Mouse (Mus musculus): ENCODE data around the gene Mast3. TPM values are rescaled to one million over a fixed set of nuclear protein-coding genes. Genes with fewer than 3 reads are reported as not detected.
A peak's percentile ranks its signal among the peaks of the same experiment; 100 is the strongest.

Mast3 gene
- 1 to 10 TPM; 7.2 to 8.9 TPM for total RNA-seq (2021)
- long read RNA-seq, experiment 1, full-length matches to known transcripts: 1 of 10 reads
- long read RNA-seq, experiment 1, partial matches to known transcripts: 1 of 10 reads
- long read RNA-seq, experiment 1, other reads (novel, unspliced or antisense): 8 of 10 reads
- long read RNA-seq, experiment 2, full-length matches to known transcripts: 1 of 4 reads
- long read RNA-seq, experiment 2, partial matches to known transcripts: 1 of 4 reads
- long read RNA-seq, experiment 2, other reads (novel, unspliced or antisense): 2 of 4 reads

DNA sequence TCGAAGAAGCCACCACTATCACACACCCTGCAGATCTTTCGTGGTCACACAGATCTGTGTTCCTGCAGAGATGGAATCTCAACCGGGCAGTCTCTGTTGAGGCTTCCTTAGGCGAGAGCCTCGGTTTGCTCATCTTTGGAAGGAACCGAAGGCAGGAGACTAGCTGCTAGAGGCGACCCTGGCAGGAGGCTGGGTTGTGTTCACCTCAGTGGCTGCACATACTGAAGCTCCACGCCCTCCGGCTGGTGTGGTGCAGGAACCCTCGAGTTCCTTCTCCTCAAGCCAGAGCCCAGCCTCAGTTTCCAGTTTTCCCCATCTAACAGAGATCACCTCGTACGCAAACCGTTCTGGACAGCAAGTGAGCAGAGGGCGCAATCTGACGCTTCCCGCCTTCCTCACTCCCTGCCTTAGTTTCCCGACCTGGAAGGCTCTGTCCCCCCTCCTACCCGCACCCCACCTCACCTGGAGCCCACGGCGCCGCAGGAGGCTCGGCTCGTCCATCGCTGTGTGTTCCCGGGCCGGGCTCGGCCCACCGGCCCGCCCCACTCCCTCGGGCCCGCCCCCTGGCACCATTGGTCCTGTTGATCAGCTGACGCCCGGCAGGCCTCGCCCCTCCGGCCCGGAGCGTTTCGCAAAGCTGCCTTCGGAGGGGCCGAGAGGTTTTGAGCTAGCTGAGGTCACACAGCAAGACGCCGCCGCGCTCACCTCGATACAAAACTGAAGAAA is at the start of gene Mast3:
Gene Mast3 (minus strand): TSS at position 574 of the 726 bp plus-strand sequence.
- DNase-seq: peak; percentile 89

- DNase-seq: no peak
Observed at GRCm38 (mm10) chr8:70853863-70854262, 49.0 kb upstream of the Mast3 start.

DNA sequence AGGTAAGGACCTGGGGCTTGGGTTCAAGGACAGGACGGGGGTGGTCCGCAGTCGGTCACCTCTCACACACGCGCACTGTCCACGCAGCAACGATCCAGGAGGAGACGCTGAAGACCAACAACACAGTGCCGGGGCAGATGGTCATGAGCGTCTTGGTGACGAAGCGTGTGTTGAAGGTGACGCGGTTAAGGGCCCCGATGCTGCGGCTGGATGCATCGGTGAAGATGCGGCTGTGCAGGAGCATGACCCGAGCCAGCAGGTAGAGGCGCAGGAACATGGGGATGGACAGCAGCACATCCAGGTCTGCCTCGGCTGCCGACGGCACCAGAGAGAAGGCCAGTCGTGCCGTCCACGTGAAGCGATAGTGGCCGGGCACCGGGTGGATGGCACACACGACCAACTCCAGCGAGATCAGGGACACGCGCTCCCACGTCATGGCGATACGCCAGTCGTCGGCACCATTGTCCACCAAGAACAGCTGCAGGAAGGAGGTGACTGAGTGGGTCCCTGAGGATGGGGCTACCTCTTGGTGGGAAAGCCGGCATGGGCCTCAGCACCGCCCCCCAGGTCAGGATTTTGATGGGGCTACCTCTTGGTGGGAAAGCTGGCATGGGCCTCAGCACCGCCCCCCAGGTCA is 47.9 kb upstream of the Mast3 start:
- no peak for DNase-seq

- no peak for DNase-seq
Observed at GRCm38 (mm10) chr8:70851837-70852236, 47.0 kb upstream of the Mast3 start.

GRCm38 (mm10) chr8:70850947-70851346 is 46.1 kb upstream of the Mast3 start:
- no peak for DNase-seq

DNA sequence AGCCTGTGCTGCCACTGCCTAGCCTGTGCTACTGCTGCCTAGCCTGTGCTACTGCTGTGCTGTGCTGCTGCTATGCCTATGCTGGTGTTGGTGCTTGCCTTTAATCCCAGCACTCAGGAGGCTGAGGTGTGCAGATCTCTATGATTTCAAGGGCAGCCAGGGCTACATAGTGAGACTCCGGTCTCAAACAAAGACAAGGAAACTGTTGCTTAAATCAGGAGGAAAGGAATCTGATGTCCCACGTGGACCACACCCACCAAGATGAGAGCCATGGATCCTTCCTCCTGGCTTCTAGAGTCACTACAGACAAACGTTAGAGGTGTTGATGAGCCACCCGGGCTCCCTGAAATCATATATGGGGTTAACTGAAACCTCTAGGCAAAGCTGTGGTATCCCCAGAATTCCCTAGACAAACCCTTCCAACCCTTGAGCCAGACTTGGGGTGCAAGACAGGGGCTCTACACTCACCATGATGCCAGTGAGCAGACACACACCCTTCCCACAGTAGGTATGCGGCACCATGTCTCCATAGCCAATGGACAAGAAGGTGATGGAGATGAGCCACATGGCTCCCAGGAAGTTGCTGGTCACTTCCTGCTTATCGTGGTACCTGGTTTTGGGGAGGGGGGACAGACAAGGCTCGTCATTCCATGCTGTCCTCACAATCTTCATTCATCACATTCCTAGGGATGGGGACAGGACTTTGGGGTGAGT is 45.4 kb upstream of the Mast3 start:
- DNase-seq: no peak

GRCm38 (mm10) chr8:70849333-70849990 is 44.6 kb upstream of the Mast3 start:
- no peak for DNase-seq

DNA sequence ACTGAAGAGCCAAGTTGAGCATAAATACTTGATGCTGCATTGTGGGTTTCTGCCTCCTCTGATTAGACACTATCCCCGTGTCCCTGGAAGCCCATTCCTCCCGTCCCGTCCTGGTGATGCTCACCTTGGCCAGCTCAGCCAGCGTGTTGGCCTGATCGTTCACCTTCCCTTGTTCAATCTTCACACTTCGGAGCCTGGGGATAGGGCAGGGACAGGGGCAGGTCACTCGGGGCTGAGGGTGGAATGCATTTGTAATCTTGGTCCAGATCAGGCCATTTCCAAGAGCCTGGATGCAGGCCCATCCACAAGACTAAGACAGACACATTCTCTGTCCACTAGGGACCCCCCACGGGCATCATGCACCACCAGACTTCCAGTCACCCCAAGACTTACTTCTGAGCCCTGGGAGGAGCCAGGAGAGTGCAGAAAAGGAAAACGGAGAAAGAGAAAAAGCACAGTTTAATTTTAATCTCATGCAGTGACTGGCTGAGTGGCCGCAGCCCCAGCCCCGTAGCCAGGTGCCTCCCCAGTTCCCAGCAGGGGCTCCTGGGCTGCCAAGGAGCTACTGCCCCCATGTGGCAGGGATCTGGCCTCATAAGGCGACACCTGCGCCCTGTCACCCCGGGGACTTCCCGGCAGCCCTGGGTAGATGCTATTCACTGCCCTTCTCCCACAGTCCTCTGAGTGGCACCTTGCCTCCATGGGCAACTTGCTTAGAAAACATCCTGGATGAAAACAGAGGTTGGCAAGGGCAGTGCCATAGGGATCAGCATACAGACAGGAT is 41.7 kb upstream of the Mast3 start:
- DNase-seq: no peak

GRCm38 (mm10) chr8:70845108-70845507 is 40.3 kb upstream of the Mast3 start:
- DNase-seq: no peak

DNA sequence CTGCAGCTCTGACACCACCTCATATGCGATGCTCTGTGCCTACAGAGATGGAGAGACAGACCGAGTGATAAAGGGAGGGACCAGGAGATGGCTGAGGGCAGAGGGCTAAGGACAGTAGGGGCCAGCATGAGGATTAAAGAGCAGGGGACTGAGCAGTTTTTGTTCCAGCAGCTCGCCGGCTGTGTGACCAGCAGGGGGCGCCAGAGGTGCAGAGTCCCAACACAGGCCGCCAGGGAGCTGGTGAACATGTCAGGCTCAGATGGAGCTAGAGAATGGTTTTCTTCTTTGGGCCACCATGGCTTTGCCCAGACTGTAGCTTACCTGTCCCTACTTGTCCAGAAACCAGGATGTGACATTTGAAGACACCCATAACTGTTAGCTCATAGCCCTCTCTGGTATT is 39.7 kb upstream of the Mast3 start:
- DNase-seq: peak; percentile 97

- no peak for DNase-seq
Observed at GRCm38 (mm10) chr8:70843941-70844340, 39.1 kb upstream of the Mast3 start.

- DNase-seq: no peak
Observed at GRCm38 (mm10) chr8:70843214-70843773, 38.4 kb upstream of the Mast3 start.

- DNase-seq: no peak
Observed at GRCm38 (mm10) chr8:70842484-70842883, 37.6 kb upstream of the Mast3 start.

DNA sequence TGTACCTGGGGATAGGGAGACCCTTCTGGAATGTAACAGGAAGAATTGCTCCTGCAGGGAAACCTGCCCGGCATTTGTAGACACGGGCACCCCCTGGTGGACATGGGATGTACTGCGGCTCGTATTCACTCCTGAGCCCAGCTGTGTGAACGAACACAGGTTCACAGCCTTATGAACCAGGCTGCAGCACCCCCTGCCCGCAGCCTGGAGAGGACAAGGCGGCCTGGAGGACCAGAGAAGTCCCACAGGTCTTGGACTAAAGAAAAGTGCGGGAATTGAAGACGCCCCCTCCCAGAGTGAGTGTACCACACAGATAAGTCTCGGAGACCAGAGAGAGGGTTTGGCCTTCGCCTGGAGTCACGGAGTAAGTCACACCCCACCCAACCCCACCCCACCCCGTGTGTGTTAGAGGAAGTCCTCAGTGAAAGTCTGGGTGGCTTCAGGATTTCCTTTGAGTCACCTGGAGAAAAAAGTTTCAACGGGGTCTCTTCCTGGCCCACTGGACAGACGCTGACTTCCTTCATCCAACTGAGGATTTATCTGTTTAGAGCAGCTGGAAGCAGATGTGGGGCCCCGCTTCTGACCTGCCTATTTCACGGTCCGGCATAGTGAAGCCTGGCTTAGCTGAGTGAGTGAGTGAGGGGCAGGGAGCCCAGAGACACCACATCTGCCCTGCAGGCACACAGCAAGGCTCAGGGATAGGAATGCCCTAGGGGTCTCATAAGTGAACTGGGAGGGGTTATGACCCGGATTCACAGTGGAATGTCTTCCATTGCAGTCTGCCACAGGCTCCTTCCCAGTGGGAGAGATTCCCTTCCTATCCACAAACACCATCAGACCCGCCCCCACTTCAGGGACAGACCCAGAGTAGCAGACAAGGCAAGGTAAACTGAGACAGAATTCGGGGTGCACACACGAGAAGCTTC is 36.6 kb upstream of the Mast3 start:
- peak; percentile 93 for DNase-seq

- DNase-seq: no peak
Observed at GRCm38 (mm10) chr8:70840590-70840989, 35.7 kb upstream of the Mast3 start.

DNA sequence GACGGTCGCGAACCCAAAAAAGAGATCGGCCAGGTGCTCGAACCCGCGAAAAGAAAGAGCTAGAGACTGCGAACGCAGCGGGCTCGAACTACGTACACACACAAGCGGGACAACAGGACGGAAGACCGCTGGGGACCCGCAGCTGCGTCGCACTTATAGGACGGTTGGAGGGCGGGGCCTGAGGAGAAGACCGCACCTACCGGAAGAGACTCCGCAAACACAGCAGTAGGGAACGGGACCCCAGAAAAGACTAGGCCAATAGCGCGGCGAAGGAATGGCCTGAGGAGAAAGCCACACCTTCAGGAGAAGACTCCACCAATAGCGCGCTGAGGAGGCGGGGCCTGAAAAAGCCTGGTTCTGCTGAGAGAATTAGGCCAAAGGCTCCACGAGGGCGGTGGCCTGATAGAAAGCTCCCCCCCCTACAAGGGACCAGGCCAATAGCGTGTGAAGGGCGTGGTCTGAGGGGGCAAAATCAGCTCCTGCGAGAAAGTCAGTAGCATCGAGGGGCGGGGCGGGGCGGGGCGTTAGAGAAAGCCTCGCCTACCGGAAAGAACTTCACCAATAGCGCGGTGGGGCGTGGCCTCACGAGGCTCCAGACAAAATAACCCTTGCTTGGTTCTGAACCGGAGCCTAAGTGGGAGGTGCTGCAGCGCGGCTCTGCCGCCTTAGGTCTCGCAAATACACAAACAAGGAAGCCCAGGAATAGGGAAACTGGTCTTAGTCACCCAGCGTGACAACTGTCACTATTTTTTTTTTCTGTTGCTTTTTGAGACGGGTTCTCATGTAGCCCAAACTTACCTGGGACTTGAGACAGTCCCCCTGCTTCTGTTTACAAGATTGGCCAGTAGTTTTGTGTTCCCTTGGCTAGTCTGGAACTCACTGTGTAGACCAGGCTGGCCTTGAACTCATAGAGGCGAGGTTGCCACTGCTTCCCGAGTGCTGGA is 34.8 kb upstream of the Mast3 start, which contains the start of gene Arrdc2:
Gene Arrdc2 (minus strand): TSS at position 313 of the 944 bp plus-strand sequence.
- DNase-seq: peak; percentile 93

DNA sequence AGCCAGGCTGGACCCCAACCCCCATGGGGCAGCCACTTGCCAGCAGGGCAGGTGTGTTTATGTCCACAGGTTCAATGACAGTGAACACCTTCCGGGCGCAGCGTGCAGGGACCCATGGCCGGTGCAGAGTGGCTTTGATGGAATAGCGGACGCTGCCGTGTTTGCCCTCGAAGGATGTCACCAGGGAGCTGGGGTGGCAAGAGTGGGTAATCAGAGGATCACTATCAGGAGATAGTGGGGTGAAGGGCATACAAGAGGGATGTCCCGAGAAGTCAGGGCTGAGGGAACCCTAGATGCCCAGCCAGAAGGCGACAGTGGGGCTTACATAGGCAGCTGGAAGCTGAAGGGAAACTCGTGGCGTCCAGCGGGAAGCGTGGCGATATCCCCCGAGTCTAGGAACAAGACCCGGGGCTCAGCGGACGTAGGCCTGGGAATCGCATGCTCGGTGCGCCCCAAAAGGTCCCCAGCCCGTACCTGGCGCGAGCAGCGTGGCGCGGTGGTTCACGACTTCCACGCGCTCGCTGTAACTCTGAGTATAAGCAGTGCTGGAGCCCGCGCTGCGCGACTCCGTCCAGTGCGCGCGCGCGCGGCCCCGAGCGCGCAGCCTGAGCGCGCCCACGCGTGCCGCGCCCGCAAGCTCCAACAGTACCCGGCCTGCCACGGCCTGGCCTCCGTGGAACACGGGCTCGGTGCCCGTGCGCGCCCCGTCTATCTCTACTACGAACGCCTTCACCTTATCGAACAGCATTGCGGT is 34.0 kb upstream of the Mast3 start:
- DNase-seq: no peak

GRCm38 (mm10) chr8:70836666-70837065 is 31.8 kb upstream of the Mast3 start:
- no peak for DNase-seq
